Mouse (Mus musculus) heart, postnatal 10 days (tissue): ENCODE data around the gene 4933416C03Rik. TPM values are rescaled to one million over a fixed set of nuclear protein-coding genes. Genes with fewer than 3 reads are reported as not detected.

Experiments
- DNase-seq, 2 experiments: peaks; one replicate each; pipeline ENCODE4 v3.0.0; 2021
- intact Hi-C: fragments of 180-260 bp; cut with DNase I; formaldehyde crosslinking; loops from one replicate; pipeline ENCODE4 v1.15.1; 2025
- total RNA-seq, 2 experiments: library from RNA; stranded (reverse); gene quantifications; 2 replicates each; pipeline ENCODE4 v1.2.3; 2021

Gene 4933416C03Rik
- total RNA-seq, 2 experiments from 2014 or later: not detected

GRCm38 (mm10) chr10:116080841-116081240, 32.9 kb downstream of the 4933416C03Rik start:
- intact Hi-C loops: no loop called here

GRCm38 (mm10) chr10:116079396-116079795, 34.3 kb downstream of the 4933416C03Rik start:
- no peak for DNase-seq
- intact Hi-C loops: no loop called here

More at GRCm38 (mm10) chr10:116080841-116081240, 32.9 kb downstream of the 4933416C03Rik start:
- no peak for DNase-seq

GRCm38 (mm10) chr10:116078636-116079035, 35.1 kb downstream of the 4933416C03Rik start:
- no peak for DNase-seq
- intact Hi-C loops: no loop called here

- intact Hi-C loops: no loop called here
- no peak for DNase-seq
Measured at GRCm38 (mm10) chr10:116075954-116076353, 37.8 kb downstream of the 4933416C03Rik start.

Other genes starting within 250 kb of the 4933416C03Rik start
- gene Ptprr, start 95.7 kb downstream of the 4933416C03Rik start, total RNA-seq: 1 to 10 TPM in 1 of 2 experiments, under 1 TPM in 1; 0.89 to 1.3 TPM
- 10 to 100 TPM; 86.4 to 93.2 TPM for gene Ptprb, start 161.6 kb upstream of the 4933416C03Rik start, total RNA-seq